Mouse (Mus musculus) MEL (cell line): ENCODE results near the gene Stx2. TPM values are rescaled to one million over a fixed set of nuclear protein-coding genes. Genes with fewer than 3 reads are reported as not detected.

Experiments
- DNase-seq: peaks from one replicate; pipeline ENCODE4 v3.0.0; 2011; ENCODE audit warnings: low read depth, low spot score
- H3K27ac ChIP-seq: 2 replicates; pipeline ENCODE4 v1.5.1; 2012; ENCODE audit warnings: low read depth, mild to moderate bottlenecking, control low read depth, low read length, moderate library complexity; ENCODE audit not compliant: control insufficient read depth
- H3K27me3 ChIP-seq, 2 experiments: fragments of 150-350 bp in 1 of 2; sonication (generic) in 1 of 2; 2 replicates each; pipeline ENCODE4 v1.6.1; 2012; ENCODE audit warnings: low read length in 2 of 2, mild to moderate bottlenecking in 2 of 2, improper control_type of control experiment in 1 of 2, moderate library complexity in 1 of 2; ENCODE audit not compliant: insufficient read depth in 2 of 2, control insufficient read depth in 1 of 2
- H3K36me3 ChIP-seq, 2 experiments: 2 replicates each; pipeline ENCODE4 v1.6.1; 2012 to 2014; ENCODE audit warnings: low read length in 2 of 2, improper control_type of control experiment in 1 of 2, inconsistent platforms in 1 of 2, mild to moderate bottlenecking in 1 of 2; ENCODE audit not compliant: insufficient read depth in 2 of 2, control insufficient read depth in 1 of 2
- H3K4me1 ChIP-seq, 2 experiments: fragments of 150-350 bp in 1 of 2; sonication (generic) in 1 of 2; 2 replicates each; pipeline ENCODE4 v1.6.1; 2012; ENCODE audit warnings: low read length in 2 of 2, improper control_type of control experiment in 1 of 2, mild to moderate bottlenecking in 1 of 2; ENCODE audit not compliant: insufficient read depth in 2 of 2, control insufficient read depth in 1 of 2
- H3K4me3 ChIP-seq, 2 experiments: fragments of 150-350 bp in 1 of 2; sonication (generic) in 1 of 2; 2 replicates each; pipeline ENCODE4 v1.5.1; 2012; ENCODE audit warnings: low read depth in 2 of 2, low read length in 2 of 2, mild to moderate bottlenecking in 2 of 2, moderate library complexity in 2 of 2, control low read depth in 1 of 2, improper control_type of control experiment in 1 of 2; ENCODE audit not compliant: control insufficient read depth in 1 of 2, insufficient read depth in 1 of 2
- H3K79me2 ChIP-seq: 2 replicates; pipeline ENCODE4 v1.6.1; 2012; ENCODE audit warnings: mild to moderate bottlenecking, low read length, moderate library complexity; ENCODE audit not compliant: control insufficient read depth, poor library complexity, insufficient read depth
- H3K9ac ChIP-seq: 2 replicates; pipeline ENCODE4 v1.6.1; 2012; ENCODE audit warnings: low read depth, mild to moderate bottlenecking, control low read depth, low read length, moderate library complexity; ENCODE audit not compliant: control insufficient read depth, poor library complexity, severe bottlenecking
- H3K9me3 ChIP-seq: fragments of 150-350 bp; sonication (generic); replicated peaks from 2 replicates; pipeline ENCODE4 v1.6.1; 2012; ENCODE audit warnings: mild to moderate bottlenecking, low read length, improper control_type of control experiment, moderate library complexity; ENCODE audit not compliant: insufficient read depth
- BHLHE40 ChIP-seq: IDR thresholded peaks from 2 replicates; pipeline ENCODE4 v1.6.1; 2012; ENCODE audit warnings: low read depth, mild to moderate bottlenecking, inconsistent platforms, low read length, improper control_type of control experiment, borderline replicate concordance
- CTCF ChIP-seq, 3 experiments: IDR thresholded peaks in 2 of 3; conservative IDR thresholded peaks in 1 of 3; 2 replicates each; pipeline ENCODE4 v1.5.1; 2011 to 2012; ENCODE audit warnings: low read length in 3 of 3, low read depth in 2 of 3, mild to moderate bottlenecking in 2 of 3, improper control_type of control experiment in 1 of 3, inconsistent platforms in 1 of 3, mixed read lengths in 1 of 3, moderate library complexity in 1 of 3; ENCODE audit not compliant: control insufficient read depth in 1 of 3, insufficient read depth in 1 of 3, poor library complexity in 1 of 3, severe bottlenecking in 1 of 3
- E2F4 ChIP-seq: IDR thresholded peaks from 2 replicates; pipeline ENCODE4 v1.6.1; 2011; ENCODE audit warnings: low read depth, low read length, improper control_type of control experiment, borderline replicate concordance
- EP300 ChIP-seq, 2 experiments: IDR thresholded peaks; 2 replicates each; pipeline ENCODE4 v1.6.1; 2011; ENCODE audit warnings: improper control_type of control experiment in 2 of 2, low read length in 2 of 2, low read depth in 1 of 2, mild to moderate bottlenecking in 1 of 2
- GATA1 ChIP-seq: IDR thresholded peaks from 2 replicates; pipeline ENCODE4 v1.6.1; 2011; ENCODE audit warnings: low read depth, low read length, improper control_type of control experiment
- MAX ChIP-seq: IDR thresholded peaks from 2 replicates; pipeline ENCODE4 v1.6.1; 2011; ENCODE audit warnings: low read length, improper control_type of control experiment
- MAZ ChIP-seq: IDR thresholded peaks from 2 replicates; pipeline ENCODE4 v1.6.1; 2012; ENCODE audit warnings: low read depth, mild to moderate bottlenecking, inconsistent platforms, low read length, improper control_type of control experiment
- MEF2A ChIP-seq: IDR thresholded peaks from 2 replicates; pipeline ENCODE4 v1.6.1; 2014; ENCODE audit warnings: low read depth, mild to moderate bottlenecking, inconsistent platforms, low read length, improper control_type of control experiment; ENCODE audit not compliant: poor library complexity, insufficient replicate concordance, severe bottlenecking; ENCODE audit errors: extremely low read depth
- MXI1 ChIP-seq: IDR thresholded peaks from 2 replicates; pipeline ENCODE4 v1.6.1; 2011; ENCODE audit warnings: mild to moderate bottlenecking, low read depth, low read length, improper control_type of control experiment
- MYB ChIP-seq: IDR thresholded peaks from 2 replicates; pipeline ENCODE4 v1.6.1; 2011; ENCODE audit warnings: mild to moderate bottlenecking, low read depth, low read length, improper control_type of control experiment
- MYC ChIP-seq: IDR thresholded peaks from 2 replicates; pipeline ENCODE4 v1.6.1; 2011; ENCODE audit warnings: low read depth, mild to moderate bottlenecking, low read length, improper control_type of control experiment, moderate library complexity
- POLR2A ChIP-seq, 2 experiments: IDR thresholded peaks; 2 replicates each; pipeline ENCODE4 v1.6.1; 2011 to 2012; ENCODE audit warnings: low read length in 2 of 2, mild to moderate bottlenecking in 2 of 2, control low read depth in 1 of 2, improper control_type of control experiment in 1 of 2, low read depth in 1 of 2, moderate library complexity in 1 of 2; ENCODE audit not compliant: control insufficient read depth in 1 of 2, insufficient read depth in 1 of 2, poor library complexity in 1 of 2
- UBTF ChIP-seq: IDR thresholded peaks from 2 replicates; pipeline ENCODE4 v1.6.1; 2012; ENCODE audit warnings: low read depth, mild to moderate bottlenecking, inconsistent platforms, low read length, improper control_type of control experiment, moderate library complexity, borderline replicate concordance; ENCODE audit not compliant: insufficient read depth
- USF1 ChIP-seq: IDR thresholded peaks from 2 replicates; pipeline ENCODE4 v1.6.1; 2014; ENCODE audit warnings: low read depth, mild to moderate bottlenecking, inconsistent platforms, low read length, improper control_type of control experiment, moderate library complexity
- polyA plus RNA-seq, 2 experiments: library from polyadenylated mRNA; stranded (reverse) in 1 of 2; unstranded in 1 of 2; fragments of >175 nt in 1 of 2; fragments of >200 nt in 1 of 2; gene quantifications; 2 replicates each; pipeline versions ENCODE4 v1.2.1 to v1.2.4; 2012; ENCODE audit warnings: low replicate concordance in 2 of 2, low read depth in 1 of 2; ENCODE audit not compliant: insufficient read length in 2 of 2, insufficient read depth in 1 of 2, missing spikeins in 1 of 2
- total RNA-seq: library from RNA; depleted of rRNA; stranded (reverse); fragments of 300-350 nt; gene quantifications from 2 replicates; pipeline ENCODE4 v1.2.3, GENCODE M21; 2012

Gene Stx2
- total and polyA plus RNA-seq, 3 experiments = 84.8 to 97.1 TPM; not detected in 1

GRCm38 (mm10) chr5:129025048-129025447 lies 16.7 kb upstream of the Stx2 start (continued):
- TF ChIP-seq MEF2A = no peak
- TF ChIP-seq, all 39 proteins: peak for 5

GRCm38 (mm10) chr5:129020731-129021130 lies 12.4 kb upstream of the Stx2 start:
- Histone ChIP-seq H3K36me3 (peaks cover 10 to 13% of the 10 kb centered on the region in 2 experiments), H3K79me2 (peaks cover 28% of the 10 kb centered on the region), H3K9me3 (no peaks in the 10 kb centered on the region), H3K27ac (peak overlapping the region; percentile 76), H3K4me1 (peaks cover 3 to 13% of the 10 kb centered on the region in 2 experiments; a peak in 3 of 4 replicates), H3K4me3 (peak overlapping the region; percentile 69 to 91), H3K27me3 (no peaks in the 10 kb centered on the region), H3K9ac (peak overlapping the region; percentile 99)
- no peak for TF ChIP-seq CTCF (IDR thresholded peaks at IDR 0.05 in 2 of 3, conservative IDR thresholded peaks at IDR 0.05 in 1 of 3; ENCODE audit: control insufficient read depth in 1 of 3, insufficient read depth in 1 of 3, low read depth in 2 of 3, low read length in 3 of 3, poor library complexity in 1 of 3, severe bottlenecking in 1 of 3)
- TF ChIP-seq E2F4 = no peak
- TF ChIP-seq MYB = no peak
- TF ChIP-seq MYC = 0 out of 2 replicates have a peak, but pooled peaks have one; percentile 22
- 0 out of 2 replicates have a peak, but pooled peaks have one; percentile 28 for TF ChIP-seq MXI1
- peak; percentile 14 for TF ChIP-seq MAX
- 0 out of 4 replicates have a peak, but pooled peaks of 1 of the 2 experiments have one; percentile 4 for TF ChIP-seq POLR2A (IDR thresholded peaks at IDR 0.05; ENCODE audit: control insufficient read depth in 1 of 2, insufficient read depth in 1 of 2, low read depth in 1 of 2, low read length in 2 of 2, poor library complexity in 1 of 2)
- peak; percentile 57 for DNase-seq

GRCm38 (mm10) chr5:129020300-129020668 lies 11.9 kb upstream of the Stx2 start:
- H3K4me1 ChIP-seq = peaks cover 3 to 16% of the 10 kb centered on the region in 2 experiments; a peak in 3 of 4 replicates
- DNase-seq = no peak
- peaks cover 10 to 13% of the 10 kb centered on the region in 2 experiments for H3K36me3 ChIP-seq
- TF ChIP-seq MAX = no peak
- no peak for TF ChIP-seq UBTF
- TF ChIP-seq USF1 = no peak
- TF ChIP-seq MAZ = 0 out of 2 replicates have a peak, but pooled peaks have one; percentile 5
- no peak for TF ChIP-seq EP300 (IDR thresholded peaks at IDR 0.05; ENCODE audit: low read depth in 1 of 2, low read length in 2 of 2)
- no peak for TF ChIP-seq CTCF (IDR thresholded peaks at IDR 0.05 in 2 of 3, conservative IDR thresholded peaks at IDR 0.05 in 1 of 3; ENCODE audit: control insufficient read depth in 1 of 3, insufficient read depth in 1 of 3, low read depth in 2 of 3, low read length in 3 of 3, poor library complexity in 1 of 3, severe bottlenecking in 1 of 3)
- TF ChIP-seq BHLHE40 = peak; percentile 78; the same call in 1 of the 2 replicates
- peak in 1 of 2 experiments; percentile 10; a peak in 1 of 4 replicates for TF ChIP-seq POLR2A (IDR thresholded peaks at IDR 0.05; ENCODE audit: control insufficient read depth in 1 of 2, insufficient read depth in 1 of 2, low read depth in 1 of 2, low read length in 2 of 2, poor library complexity in 1 of 2)
- peak; percentile 70; the same call in 1 of the 2 replicates for TF ChIP-seq MXI1
- no peak for TF ChIP-seq GATA1
- peak overlapping the region; percentile 69 to 91 for H3K4me3 ChIP-seq
- H3K9ac ChIP-seq = peak overlapping the region; percentile 99
- H3K27me3 ChIP-seq = no peaks in the 10 kb centered on the region
- H3K79me2 ChIP-seq = peaks cover 28% of the 10 kb centered on the region
- H3K9me3 ChIP-seq = no peaks in the 10 kb centered on the region
- H3K27ac ChIP-seq = peak overlapping the region; percentile 76
